Mouse (Mus musculus) large intestine, adult 2 months (tissue): ENCODE measurements around the gene Incenp. TPM values are rescaled to one million over a fixed set of nuclear protein-coding genes. Genes with fewer than 3 reads are reported as not detected.

ENCODE experiments used
- DNase-seq: peaks from one replicate; pipeline ENCODE4 v3.0.0-alpha.2; 2012; ENCODE audit warnings: low read depth, low spot score
- WGBS: fragments of 180-500 bp; shearing (Covaris S2); methylation state at CpG from one replicate; pipeline ENCODE4 v1.1.7; 2018; 5-methylcytosine and 5-hydroxymethylcytosine counted together
- polyA plus RNA-seq: library from polyadenylated mRNA; depleted of rRNA; stranded (reverse); fragments of >200 nt; gene quantifications from 2 replicates; pipeline ENCODE4 v1.2.3, GENCODE M21; 2012; rRNA removed

The Incenp gene
- polyA plus RNA-seq, 1 experiment = 34.9 TPM

DNA sequence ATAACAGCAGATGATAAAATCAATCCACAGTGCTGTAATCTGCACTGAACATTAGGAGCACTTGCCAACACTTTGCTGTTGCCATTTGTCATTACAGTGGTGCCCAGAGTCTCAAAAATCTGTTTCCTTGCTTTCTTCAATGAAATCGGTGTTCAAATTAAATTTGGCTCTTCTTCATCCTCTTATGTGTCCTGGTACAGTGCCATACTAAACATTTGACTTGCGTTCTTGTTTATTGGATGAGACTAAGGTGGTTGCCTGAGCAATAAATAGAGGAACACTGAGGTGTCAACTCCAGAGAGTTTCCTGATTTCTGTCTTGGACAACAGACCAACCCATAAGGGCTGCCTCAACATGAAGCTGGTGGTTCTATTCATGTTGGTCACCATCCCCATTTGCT, 52.1 kb downstream of the Incenp start, which contains the start of gene Scgb2a2:
TSS of gene Scgb2a2 (plus strand) at position 301 of the 400 bp plus-strand sequence.
- no peak for DNase-seq
- 67% methylated on average over 2 of the region's 2 CpGs for WGBS

DNA sequence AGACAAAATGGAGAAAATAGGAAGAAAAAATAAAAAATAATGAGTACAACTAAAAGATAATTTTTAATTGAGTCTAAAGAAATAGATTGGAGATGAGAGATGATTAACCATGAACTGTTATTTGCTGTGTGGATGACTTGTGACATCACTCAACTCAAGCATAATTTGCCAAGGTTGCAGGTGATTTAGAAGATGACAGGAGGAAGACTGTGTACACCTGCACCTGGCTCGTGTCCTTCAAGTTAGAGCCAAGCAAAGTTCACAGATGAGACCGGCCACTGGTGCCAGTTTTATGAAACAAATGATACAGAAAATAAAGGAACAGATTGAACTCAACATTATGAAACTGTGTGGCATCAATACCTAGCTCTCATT, 62.0 kb downstream of the Incenp start:
- no peak for DNase-seq
- 22% methylated on average over 2 of the region's 2 CpGs for WGBS

DNA sequence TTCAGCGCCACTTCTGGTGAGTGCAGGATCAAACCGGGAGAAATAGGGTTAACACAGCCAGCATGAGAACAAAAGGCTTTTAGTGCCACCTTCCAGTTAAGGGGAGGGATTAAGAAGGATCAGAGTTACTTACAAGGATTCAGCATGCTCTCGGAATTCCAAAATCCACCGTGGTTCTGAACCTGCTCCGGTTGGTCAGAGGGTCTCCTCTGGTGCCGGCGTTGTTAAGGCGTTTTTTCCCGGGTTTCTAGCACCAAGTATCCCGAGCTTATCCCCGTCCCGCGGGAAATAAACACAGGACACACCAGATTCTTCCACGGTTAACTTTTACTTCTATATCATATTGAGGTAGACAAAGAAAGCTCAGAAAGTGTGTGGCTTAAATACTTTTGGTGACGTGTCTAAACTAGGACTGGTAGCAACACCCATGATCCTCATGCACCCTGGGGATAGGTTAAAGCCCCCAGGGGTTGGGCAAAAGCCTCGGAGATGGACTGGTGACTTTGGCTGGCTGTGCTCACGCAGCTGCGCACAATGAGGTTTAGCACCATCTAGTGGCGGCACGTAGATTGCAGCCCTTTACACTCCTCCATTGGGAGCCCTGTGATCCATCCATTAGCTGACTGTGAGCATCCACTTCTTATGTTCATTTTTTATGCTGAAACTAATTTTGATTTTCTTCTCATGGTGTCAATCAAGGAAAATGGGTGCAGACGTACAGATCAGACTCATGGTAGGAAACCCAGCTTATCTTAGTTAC, 62.6 kb downstream of the Incenp start:
- 16% methylated on average over 19 of the region's 21 CpGs for WGBS
- peak; percentile 1 for DNase-seq

Other genes starting within 250 kb of the Incenp start
- not detected in 2 replicates for gene Scgb2a2, start 52.0 kb downstream of the Incenp start, polyA plus RNA-seq
- gene Fth1, start 81.0 kb upstream of the Incenp start, polyA plus RNA-seq = 1,893 and 2,842 TPM in 2 replicates
- gene Best1, start 102.1 kb upstream of the Incenp start, polyA plus RNA-seq = 0.15 and 0.30 TPM in 2 replicates
- gene Rab3il1, start 102.1 kb upstream of the Incenp start, polyA plus RNA-seq = 6.0 and 6.1 TPM in 2 replicates
- gene Fads3, start 142.0 kb upstream of the Incenp start, polyA plus RNA-seq = 26.0 and 30.2 TPM in 2 replicates
- 118 and 131 TPM in 2 replicates for gene Fads2, start 202.2 kb upstream of the Incenp start, polyA plus RNA-seq